Mouse (Mus musculus) heart, adult 8-10 months (tissue): Measurements from ENCODE around the gene Cpsf6. TPM values are rescaled to one million over a fixed set of nuclear protein-coding genes. Genes with fewer than 3 reads are reported as not detected.

ENCODE experiments used
- DNase-seq: peaks from one replicate; pipeline ENCODE4 v3.0.0; 2022; ENCODE audit warnings: low spot score
- total RNA-seq, 4 experiments: library from RNA; stranded (reverse); gene quantifications; 2 replicates each; pipeline ENCODE4 v1.2.4; 2022

The Cpsf6 gene
- total RNA-seq, 4 experiments from 2014 or later = 27.3 to 31.2 (median 30.1) TPM

DNA sequence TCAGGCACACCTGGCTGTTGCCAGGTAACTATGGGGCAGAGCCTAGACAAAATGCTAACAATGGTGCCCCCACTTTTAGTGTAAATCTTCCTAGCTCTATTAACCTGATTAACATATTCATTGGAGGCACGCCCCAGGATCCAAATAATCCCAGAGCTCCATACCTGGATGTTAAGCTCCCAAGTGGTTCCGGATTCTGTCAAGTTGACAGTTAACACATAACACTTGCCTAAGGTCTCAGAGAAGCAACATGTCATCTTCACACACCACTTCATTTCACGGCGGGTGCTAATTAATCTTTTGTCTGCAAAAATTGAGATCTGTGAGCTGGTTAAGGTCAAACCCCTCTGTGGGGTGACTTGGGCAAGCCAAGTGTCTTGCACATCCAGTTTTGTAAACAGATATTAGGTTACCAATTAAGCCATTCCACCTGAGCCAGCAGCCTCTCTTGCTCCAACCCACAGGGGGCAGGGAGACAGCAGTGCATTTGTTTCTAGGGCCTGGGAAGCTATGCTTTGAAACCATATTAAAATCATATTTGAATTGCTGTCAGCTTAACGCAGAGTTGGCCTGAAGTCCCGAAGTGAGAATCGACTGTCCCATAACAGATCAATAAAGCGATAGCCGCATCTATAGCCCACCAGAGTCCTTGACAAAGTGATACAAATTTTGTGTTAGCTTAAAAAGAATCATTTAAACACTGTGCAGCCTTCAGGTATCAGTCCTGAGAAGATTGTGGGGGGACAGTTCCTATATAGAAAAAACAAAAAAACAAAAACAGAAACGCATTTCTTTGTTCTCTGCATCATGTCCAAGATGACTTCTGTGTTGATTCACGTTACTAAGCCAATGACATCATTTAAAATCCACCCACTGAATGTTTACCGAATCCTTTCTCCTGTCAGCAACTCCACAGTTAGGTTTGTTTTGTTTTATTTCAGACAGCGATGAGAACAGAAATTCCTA, 34.0 kb upstream of the Cpsf6 start:
- DNase-seq = no peak

DNA sequence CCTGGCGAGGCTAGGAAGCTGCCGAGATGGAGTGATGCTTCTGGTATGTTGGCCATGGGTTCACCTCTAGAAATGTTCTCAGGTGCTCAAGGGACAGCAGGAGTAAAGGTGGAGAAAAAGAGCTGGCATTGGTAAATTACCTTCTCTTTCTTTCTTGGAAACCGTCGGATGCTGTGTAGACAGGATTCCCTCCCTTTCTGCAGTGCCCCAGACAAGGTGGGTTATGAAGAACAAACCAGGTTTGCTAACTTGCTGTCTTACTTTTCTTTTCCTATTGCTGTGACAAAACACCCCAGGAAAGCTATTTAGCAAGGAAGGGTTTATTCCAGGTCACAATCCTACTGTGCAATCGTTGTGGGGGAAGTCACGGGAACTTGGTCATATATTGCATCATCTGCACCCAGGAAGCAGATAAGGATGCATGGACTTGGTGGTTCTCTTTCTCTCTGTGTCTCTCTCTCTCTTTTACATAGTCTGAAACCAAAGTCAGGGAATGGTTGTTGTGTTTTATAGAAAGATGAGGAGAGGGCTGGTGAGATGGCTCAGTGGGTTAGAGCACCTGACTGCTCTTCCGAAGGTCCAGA, 32.8 kb upstream of the Cpsf6 start:
- DNase-seq = no peak

DNA sequence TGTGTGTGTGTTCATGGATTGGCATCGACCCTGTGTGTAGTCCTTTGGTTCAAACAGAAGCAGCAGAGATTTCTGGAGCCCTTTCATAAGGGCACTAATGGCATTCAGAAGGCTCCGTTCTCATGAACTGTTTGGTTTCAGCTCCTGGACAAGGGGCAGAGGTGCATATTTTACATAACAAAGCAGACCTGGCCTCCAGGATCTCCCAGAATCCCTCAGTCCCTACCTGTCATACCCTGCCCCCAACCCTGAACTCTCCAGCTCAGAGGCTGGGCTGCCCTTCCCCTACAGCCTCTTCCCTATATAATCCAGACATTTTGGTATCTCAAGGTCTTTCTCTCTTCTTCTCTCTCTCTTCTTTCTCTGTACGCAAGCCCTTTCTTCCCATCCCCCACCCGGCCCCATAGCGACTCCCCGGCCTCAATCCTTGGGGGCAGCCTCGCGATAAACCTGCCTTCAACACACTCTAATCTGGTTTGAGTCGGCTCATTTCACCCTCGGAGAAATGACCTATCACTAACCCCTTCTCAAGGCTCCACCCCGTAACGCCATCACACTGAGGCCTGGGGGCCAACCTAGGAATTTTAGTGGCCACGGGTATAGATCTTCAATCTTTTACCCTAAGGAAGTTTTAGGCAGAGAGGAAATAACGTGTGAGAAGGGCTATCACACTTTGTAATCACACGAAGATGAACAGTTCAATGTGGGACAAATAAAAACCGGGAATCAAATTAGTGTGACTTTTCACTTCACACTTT, 32.1 kb upstream of the Cpsf6 start:
- DNase-seq = no peak

DNA sequence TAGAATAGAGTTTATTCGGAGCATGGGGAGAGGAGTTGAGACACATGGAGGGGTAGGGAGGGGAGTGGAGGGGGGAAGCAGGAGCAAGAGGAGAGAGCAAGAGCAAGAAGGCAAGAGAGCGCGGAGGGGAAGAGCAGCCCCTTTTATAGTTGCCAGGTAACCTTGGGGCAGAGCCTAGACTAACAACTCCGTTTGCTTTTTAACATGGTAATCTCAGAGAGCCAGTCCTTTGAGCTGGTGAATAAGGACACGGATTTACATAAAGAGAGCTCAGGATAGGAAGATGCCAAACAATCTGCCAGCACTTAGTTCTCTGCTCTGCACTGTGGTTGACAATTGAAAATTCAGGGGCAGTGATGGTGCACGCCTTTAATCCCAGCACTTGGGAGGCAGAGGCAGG, 31.3 kb upstream of the Cpsf6 start:
- no peak for DNase-seq

DNA sequence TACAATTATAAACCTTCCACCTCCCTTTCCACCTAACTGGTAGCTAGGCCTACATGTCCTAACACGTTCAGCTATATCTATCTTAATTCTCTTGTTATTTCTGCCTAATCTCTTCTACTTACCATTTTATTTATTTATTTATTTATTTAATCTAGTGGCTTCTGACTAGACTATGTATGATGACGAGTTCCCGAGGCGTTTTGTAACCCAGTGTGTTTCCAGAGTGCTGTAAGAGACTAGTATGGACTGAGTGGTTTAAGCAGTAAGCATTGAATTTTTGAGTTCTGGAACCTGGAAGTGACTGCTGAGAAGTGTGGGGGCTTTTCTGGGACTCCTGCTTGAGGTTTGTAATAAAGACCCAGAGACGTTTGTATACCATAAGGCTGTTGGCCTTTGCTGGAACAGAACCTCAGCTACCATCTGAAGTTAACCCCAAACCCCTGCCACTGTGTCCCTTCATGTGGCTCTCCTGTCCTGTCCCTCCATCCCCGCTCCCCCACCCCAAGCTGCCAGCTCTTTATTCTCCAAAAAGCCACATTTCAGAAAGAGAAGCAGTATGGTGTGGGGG, 30.8 kb upstream of the Cpsf6 start:
- DNase-seq = no peak

DNA sequence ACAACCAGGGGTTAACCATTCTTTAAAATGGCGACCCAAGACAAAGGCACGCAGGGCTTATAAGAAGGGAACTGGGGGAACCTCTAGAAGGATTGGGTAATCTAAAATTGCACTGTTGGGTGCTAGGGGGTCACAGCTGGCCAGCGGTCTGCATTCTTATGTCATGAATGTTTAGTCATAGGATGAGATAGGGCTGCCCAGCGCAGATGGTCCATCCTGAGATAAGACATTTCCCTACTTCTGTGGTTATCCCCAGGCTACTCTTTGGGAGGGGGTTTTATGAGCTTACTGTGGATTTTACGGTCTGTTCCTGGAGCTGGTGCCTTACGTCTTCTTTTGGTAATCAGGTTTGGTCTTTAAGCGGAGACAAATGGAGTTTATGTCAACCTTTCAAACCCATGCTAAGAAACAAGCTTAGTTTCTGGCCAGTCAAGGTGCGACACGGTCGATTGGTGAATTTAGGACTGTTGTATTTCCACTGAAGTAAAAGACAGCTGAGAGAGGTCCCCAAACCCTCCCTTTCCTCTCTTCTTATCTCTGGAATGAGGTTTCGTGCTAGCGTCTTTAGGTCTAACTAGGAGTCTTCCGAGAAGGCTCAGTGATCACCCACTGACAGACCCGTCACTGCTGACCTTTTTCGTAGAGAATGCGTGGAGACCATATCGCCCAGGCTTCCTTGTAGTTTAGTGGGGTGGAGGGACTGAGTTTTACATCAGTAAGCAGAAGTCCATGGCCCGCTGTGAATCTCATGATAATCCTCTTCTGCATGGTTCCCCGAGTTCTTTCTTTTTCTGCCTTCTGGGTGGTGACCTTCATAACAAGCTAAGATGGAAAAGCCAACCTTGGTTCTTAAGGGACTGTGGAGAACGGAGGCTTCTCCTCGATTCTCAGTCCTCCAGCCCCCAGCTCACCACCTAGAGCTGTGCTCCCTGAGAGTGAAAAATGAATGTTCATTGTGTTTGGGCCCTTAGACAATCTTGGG, 29.8 kb upstream of the Cpsf6 start:
- DNase-seq = no peak

DNA sequence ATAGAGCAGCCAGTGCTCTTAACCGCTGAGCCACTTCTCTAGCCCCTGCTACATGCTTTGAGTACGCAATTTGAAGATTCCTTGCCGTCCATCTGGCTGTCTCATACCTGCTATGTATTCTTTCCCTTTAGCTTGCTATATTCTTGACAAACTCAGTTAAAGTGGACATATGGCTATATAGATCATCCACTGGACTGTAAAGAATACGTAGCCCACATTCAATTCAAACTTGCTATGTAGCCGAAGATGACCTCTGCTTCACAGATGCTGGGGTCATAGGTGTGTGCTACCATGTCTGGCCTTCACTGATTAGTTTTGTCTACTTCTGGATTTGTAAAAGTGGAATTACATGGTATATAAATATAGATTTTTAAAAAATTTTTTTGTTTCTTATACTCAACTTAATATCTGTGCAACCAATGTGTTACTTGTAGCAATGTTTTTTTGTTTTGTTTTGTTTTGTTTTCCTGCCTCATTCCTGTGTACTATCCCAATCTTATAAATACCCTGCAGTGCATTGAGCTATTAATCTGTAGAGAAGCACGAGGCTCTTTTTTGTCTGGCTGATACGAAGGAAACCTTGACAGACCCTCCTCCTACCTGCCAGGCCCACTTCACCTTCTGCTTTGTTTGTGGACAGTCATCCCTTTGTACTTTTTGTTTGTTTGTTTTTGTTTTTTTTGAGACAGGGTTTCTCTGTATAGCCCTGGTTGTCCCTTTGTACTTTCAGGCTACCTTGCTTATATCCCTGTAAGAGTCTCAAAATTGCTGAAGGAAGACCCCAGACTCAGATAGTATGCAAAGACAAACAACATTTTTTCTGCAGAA, 28.9 kb upstream of the Cpsf6 start:
- DNase-seq = no peak

DNA sequence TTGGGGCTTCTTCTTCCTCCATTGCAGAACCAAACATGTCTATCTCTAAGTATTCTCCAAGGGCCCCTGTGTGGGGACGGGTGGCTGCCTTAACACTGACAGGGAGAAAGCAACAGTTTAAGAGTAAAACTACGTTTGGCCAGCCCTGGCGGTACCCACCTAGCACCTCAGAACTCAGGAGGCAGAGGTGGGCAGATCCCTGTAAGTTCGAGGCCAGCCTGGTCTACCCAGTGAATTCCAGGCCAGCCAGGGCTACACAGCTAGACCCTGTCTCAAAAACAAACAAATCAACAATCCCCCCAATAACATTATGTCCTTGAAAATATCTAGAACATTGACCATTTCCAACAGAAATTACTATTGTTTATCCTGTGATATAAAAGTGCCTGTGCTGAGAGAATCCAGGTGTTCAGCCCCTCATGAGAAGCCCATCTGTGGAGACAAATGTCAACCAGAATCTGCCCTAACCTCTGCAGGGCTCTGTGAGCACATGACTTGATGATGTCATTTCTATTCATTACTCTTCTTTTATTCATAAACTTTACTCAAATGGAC, 28.0 kb upstream of the Cpsf6 start:
- DNase-seq = no peak

DNA sequence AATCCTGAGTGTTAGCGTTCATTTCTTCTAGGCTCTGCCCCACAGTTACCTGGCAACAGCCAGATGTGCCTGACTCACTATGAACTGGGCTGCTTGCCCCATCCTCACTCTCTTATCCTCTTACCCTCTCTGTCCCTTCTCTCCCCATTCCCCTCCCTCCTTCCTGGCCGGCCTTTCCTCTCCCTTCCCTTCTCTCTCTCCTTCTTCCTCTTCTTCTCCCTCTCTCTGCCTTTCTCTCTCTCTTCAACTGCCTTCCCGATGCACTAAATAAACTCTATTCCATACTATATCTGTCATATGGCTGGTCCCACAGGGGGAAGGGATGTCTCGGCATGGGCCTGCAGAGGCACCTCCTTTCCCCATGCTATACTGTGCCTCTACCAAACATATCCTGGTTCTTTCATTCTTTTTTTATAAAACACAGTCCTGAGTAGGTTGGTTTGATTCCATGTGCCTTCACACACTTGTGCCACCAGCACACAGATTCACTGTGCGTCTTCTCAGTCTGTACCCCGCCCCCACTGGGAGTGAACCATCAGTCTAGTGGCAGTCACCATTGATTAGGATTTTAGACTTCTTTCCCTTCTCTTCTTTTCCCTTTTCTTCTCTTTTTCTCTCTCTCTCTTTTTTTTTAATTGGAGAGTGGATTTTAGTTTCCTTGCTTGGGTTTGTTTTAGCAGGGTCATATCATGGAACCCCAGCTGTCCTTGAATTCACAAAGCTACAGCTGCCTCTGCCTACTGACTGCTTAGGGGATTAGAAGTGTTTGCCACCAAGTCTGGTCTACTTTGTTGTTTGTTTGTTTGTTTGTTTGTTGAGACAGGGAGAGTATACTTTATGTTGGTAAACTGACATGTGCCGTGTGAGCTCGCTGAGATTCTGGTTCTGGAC, 27.3 kb upstream of the Cpsf6 start:
- no peak for DNase-seq

DNA sequence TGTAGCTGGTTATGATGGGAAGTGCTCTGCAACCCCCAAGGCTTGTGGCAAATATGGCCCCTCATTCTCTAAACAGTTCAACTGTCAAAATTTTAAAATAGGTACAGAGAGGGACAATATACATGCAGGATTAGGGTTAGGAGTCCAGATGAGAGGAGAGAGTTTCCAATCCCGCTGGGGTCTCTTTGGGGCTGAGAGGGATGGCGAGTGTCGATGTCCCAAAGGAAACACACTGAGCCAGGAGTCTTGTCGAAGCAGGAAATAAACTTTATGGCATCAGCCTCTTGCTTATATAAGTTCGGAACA, 26.4 kb upstream of the Cpsf6 start:
- no peak for DNase-seq

DNA sequence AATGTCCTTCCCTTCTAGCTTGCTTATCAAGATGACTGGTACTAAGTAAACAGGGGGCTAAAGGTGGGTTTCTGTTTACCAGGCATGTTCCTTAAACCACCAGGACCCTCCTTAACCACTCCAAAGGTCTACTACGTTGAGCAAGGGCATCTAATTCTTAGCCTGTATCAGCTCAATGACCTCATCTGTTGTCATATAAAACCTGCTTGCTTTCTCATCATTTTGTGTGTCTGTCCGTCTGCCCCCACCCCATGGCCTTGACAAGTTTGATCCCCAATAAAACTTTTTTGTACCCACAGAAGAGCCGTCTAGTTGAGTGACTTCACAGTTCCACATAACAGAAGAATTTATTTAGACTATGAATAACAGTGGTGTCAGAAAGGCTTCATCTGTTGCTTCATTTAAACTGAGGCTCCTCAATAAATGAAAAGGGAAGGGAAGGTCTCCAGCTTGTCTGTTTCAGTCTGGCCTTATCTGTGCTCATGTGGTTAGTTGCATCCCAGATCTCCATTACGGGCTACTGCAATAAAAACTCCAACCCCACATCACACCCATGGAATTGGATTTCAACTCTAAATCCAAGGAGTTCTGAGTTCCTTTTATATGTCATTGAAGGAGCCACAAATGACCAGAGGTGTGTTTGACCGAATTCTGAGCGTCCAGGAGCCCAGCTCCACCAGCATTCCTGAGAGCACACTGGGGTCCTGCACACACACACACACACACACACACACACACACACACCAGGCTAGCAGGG, 25.9 kb upstream of the Cpsf6 start:
- no peak for DNase-seq

DNA sequence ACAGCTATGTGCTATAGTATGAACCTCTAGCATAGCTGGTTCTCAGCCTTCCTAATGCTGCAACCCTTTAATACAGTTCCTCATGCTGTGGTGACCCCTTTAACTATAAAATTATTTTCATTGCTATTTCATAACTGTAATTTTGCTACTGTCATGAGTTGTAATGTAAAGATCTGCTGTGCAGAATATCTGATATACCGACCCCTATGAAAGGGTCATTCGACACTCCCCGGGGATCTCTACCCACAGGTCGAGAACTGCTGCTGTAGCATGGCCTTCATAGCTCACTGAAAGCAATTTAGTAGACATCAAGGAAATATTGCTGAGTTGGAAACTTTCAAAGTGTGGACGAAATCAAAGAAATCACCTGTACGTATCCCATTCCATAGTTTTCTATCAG, 24.6 kb upstream of the Cpsf6 start:
- no peak for DNase-seq

DNA sequence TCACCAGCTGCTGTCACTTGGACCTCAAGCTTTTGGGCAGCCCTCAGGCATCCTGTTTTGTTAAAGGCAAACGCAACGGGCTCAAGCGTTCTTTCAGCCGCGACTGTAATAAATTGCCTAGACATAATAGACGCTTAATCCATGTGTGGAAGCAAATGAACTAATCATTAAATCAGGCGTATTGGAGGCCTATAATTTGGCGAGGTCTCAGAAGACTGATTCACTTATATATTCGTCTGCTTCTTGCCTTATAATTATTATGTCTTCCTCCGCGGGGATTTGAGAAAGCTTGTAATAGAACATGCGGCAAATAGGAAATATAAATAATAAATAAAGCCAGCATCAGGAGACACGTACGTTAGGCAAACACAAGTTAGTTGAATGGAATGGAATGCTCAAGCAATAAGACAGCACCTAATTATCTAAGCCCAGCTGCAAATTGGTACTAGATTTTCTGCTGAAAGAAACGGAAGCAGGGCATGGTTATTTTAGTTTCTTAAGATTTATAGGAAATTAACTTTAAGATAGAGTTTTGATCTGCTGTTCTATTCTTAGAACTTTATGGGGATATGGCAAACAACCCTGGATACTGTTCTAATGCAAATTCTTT, 23.6 kb upstream of the Cpsf6 start:
- no peak for DNase-seq

DNA sequence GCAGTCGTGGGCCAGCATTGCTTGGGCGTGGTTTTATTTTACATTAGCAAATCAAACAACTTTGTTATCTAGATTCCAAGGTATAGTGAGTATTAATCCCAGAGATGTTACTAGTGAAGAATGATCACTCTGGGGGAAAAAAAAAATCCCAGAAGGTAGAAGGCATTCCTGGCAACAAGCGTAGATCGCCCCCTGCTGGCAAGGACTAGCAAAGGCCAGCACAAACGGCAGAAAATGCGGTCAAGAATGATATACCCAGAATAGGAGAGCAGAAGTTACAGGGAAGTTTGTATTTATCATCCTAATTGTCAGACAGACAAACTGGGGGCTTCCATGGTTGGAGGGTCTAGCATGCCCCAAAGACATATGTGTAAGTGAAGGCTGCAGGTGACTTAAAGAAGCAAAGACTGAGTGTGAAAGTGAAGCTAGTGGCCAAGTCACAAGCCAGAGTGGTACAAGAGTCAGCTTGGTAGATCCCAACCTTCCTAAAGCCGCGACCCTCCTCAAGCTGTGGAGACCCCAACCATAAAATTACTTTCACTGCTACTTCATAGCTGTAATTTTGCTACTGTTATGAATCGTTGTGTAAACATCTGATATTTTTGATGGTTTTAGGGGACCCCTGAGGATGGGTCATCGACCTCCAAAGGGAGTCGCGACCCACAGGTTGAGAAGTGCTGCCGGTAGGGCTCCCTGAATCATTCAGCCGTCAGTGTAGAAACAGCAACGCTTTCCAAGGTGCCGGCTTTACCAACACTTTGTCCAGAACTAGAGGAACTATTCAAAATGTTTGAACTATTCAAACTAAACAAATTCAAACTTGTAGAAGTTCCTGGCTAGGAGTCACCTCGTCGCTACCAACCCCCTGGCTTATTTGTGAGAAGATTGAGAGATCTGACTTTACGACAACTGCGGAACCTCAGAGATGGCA, 22.9 kb upstream of the Cpsf6 start:
- DNase-seq = peak; percentile 13

DNA sequence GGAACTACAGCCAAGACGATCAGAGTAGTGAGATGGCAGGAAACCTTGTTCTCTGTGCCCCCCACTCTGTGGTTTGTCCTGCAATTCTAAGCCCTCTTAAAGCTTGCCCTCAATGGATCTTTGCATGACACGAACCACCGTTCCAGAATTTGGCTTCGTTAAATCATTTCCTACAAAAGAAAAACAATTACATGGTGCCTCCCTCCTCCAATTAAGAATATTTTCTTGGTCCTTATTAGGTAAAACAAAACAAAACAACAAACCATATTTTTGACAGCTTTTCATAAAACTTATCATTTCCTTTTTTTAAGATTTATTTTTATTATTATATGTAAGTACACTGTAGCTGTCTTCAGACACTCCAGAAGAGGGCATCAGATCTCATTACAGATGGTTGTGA, 21.5 kb upstream of the Cpsf6 start:
- DNase-seq = no peak

DNA sequence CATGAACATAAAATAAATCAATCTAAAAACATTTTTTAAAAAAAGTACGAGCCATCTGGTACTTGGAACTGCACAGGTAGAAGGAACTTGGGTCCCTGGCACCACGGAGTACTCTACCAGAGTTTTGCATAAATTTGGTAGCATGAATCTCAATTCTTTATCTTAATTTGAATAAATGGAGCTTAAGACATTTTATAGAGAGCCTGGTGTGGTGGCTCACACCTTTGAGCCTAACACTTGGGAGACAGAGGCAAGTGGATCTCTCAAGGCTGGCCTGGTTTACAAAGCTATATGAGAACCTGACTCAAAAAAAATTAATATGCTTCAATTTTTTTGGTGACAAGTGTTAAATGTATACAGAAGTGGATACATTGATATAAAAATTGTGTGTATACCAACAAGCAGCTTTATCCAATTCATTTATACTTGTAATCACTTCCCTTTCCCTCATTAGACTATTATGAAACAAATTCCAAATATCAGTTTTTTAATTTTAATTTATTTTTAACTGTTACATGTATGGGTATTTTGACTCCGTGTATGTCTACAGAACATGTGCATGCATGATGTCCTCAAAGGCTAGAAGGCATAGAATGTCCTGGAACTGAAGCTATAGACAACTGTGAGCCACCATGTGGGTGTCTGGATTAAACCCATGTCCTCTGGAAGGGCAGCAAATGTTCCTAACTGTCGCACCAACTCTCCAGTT, 20.6 kb upstream of the Cpsf6 start:
- no peak for DNase-seq
